8 mouse cellular contexts compared by ENCODE assay signal in the genomic region with DNA sequence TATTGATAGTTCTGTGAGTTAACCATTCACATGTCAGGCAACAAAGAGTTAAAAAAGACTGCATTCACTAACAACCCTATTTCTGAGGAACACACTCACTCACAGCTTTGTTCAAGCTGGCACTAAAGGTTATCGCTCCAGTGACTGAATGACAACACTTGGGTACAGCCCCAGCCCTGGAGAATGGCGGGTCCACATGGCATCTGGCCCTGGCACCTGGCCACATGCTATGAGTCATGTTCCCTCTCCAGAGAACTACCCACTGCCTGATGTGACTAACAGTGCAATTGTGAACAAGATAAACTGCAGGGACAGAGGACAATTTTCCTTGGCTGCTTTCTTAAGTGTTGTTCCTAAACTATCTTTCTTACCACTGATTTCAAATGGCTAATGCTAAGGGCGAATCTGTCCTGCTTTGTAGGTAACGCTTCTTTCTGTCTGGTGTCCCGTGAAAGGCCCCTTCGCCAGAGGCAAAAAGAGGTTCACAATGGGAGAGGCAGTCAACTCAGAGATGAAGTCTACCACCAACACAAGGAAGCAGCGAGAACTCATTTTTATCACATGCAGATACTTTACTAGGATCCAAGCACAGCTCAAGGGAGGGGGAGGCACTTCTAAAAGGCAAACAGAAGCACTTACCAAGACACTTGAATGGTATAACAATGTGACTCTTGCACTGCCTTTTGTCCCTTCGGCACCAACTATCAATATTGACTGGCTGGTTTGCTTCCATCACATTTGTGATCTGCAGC. TPM values are rescaled to one million over a fixed set of nuclear protein-coding genes. Genes with fewer than 3 reads are reported as not detected.
DNase-seq lines count a peak whose midpoint lies in the region; ATAC-seq and TF ChIP-seq lines count a peak whose summit lies in the region.

No protein-coding gene starts in this region.

- peak; percentile 77 for TF ChIP-seq EP300 in heart, adult 2 months (IDR thresholded peaks at IDR 0.05; ENCODE audit: insufficient read depth, low read depth, low read length)
- no peak for TF ChIP-seq EP300 in liver, postnatal 0 days (IDR thresholded peaks at IDR 0.05; ENCODE audit: low read depth)

- peaks cover 4% of the 10 kb centered on the region for H3K79me2 ChIP-seq in heart, adult 2 months (replicated peaks; ENCODE audit: control insufficient read depth, insufficient read depth, low read length)

- intact Hi-C loops in heart, adult 2 months (cut with DNase I): loop anchor here (5.0 kb wide), 1 partner anchor 36 kb away; a partner anchor contains a TSS

- TF ChIP-seq POLR2A in heart, adult 2 months (IDR thresholded peaks at IDR 0.05; ENCODE audit: insufficient read depth, low read depth, low read length): no peak

- H3K36me3 ChIP-seq in neural tube, embryonic 13.5 days: peaks cover 25% of the 10 kb centered on the region
- H3K36me3 ChIP-seq in heart, adult 2 months (ENCODE audit: control insufficient read depth, insufficient read depth, low read length): peaks cover 21% of the 10 kb centered on the region
- H3K36me3 ChIP-seq in kidney, embryonic 16.5 days (ENCODE audit: insufficient read depth, low read length): peaks cover 10% of the 10 kb centered on the region
- H3K36me3 ChIP-seq in liver, postnatal 0 days (replicated peaks; ENCODE audit: insufficient read depth, low read length): peaks cover 16% of the 10 kb centered on the region

- no peak overlapping the region for H3K4me3 ChIP-seq in neural tube, embryonic 13.5 days
- H3K4me3 ChIP-seq in heart, adult 2 months: no peak overlapping the region
- H3K4me3 ChIP-seq in kidney, embryonic 16.5 days (ENCODE audit: low read length): no peak overlapping the region
- no peak overlapping the region for H3K4me3 ChIP-seq in liver, postnatal 0 days (ENCODE audit: low read depth, low read length)

- peak overlapping the region; percentile 59 for H3K27ac ChIP-seq in neural tube, embryonic 13.5 days (replicated peaks)
- peak overlapping the region; percentile 61 for H3K27ac ChIP-seq in heart, adult 2 months
- no peak overlapping the region for H3K27ac ChIP-seq in kidney, embryonic 16.5 days (ENCODE audit: low read length)
- peak overlapping the region; percentile 55 for H3K27ac ChIP-seq in liver, postnatal 0 days (ENCODE audit: low read depth)

- H3K9ac ChIP-seq in neural tube, embryonic 13.5 days: no peak overlapping the region
- H3K9ac ChIP-seq in heart, adult 2 months (ENCODE audit: low read depth, low read length): no peak overlapping the region
- no peak overlapping the region for H3K9ac ChIP-seq in kidney, embryonic 16.5 days (replicated peaks; ENCODE audit: low read length)
- no peak overlapping the region for H3K9ac ChIP-seq in liver, postnatal 0 days (replicated peaks)

- H3K4me2 ChIP-seq in neural tube, embryonic 13.5 days: no peak overlapping the region
- H3K4me2 ChIP-seq in kidney, embryonic 16.5 days (replicated peaks; ENCODE audit: low read depth, low read length): no peak overlapping the region
- H3K4me2 ChIP-seq in liver, postnatal 0 days (ENCODE audit: low read depth, low read length): no peak overlapping the region

- 66% methylated on average over 8 of the region's 8 CpGs for WGBS in neural tube, embryonic 13.5 days
- 32% methylated on average over 8 of the region's 8 CpGs for WGBS in heart, adult 2 months
- 82% methylated on average over 8 of the region's 8 CpGs for WGBS in kidney, embryonic 16.5 days
- WGBS in liver, postnatal 0 days (ENCODE audit: insufficient replicate concordance): 78% methylated on average over 8 of the region's 8 CpGs

- ATAC-seq in neural tube, embryonic 13.5 days (ENCODE audit: low read depth): peak; percentile 83
- ATAC-seq in kidney, embryonic 16.5 days (ENCODE audit: low FRiP score, low TSS enrichment): peak; percentile 63; the same call in 1 of the 2 replicates
- ATAC-seq in liver, postnatal 0 days: peak; percentile 98

- H3K27me3 ChIP-seq in neural tube, embryonic 13.5 days: no peaks in the 10 kb centered on the region
- H3K27me3 ChIP-seq in heart, adult 2 months (ENCODE audit: control insufficient read depth, insufficient read depth, low read length): no peaks in the 10 kb centered on the region
- H3K27me3 ChIP-seq in kidney, embryonic 16.5 days (ENCODE audit: insufficient read depth, low read length): no peaks in the 10 kb centered on the region
- no peaks in the 10 kb centered on the region for H3K27me3 ChIP-seq in liver, postnatal 0 days (ENCODE audit: insufficient read depth, low read length)

- peaks cover 37% of the 10 kb centered on the region for H3K4me1 ChIP-seq in neural tube, embryonic 13.5 days (replicated peaks)
- H3K4me1 ChIP-seq in heart, adult 2 months (ENCODE audit: control insufficient read depth, insufficient read depth, low read length): peaks cover 25% of the 10 kb centered on the region
- peaks cover 4% of the 10 kb centered on the region; the same call in 1 of the 2 replicates for H3K4me1 ChIP-seq in kidney, embryonic 16.5 days (ENCODE audit: insufficient read depth, low read length)
- H3K4me1 ChIP-seq in liver, postnatal 0 days (ENCODE audit: insufficient read depth): peaks cover 9% of the 10 kb centered on the region

- H3K9me3 ChIP-seq in neural tube, embryonic 13.5 days: no peaks in the 10 kb centered on the region
- no peaks in the 10 kb centered on the region for H3K9me3 ChIP-seq in kidney, embryonic 16.5 days (ENCODE audit: low read length)
- H3K9me3 ChIP-seq in liver, postnatal 0 days (ENCODE audit: low read length): no peaks in the 10 kb centered on the region

- TF ChIP-seq CTCF in heart, adult 2 months (IDR thresholded peaks at IDR 0.05): no peak
- TF ChIP-seq CTCF in liver, postnatal 0 days (IDR thresholded peaks at IDR 0.05; ENCODE audit: low read depth): no peak

- no peak for DNase-seq in neural tube, embryonic 10.5 days (ENCODE audit: extremely low spot score, low spot score)
- DNase-seq in cerebellum, postnatal 36 days: peak; percentile 83 to 84
- DNase-seq in heart, adult 2 months: peak; percentile 85 to 91
- peak; percentile 84 for DNase-seq in liver, postnatal 0 days
- DNase-seq in right cerebral cortex, postnatal 14 days: peak; percentile 79
- no peak for DNase-seq in thymus, postnatal 14 days

RNA-seq across cellular contexts. Expression of a gene that starts 35.1 kb away (rescaled TPM):
- polyA plus RNA-seq in neural tube, embryonic 13.5 days (2015; fragmentation: Nextera tagmentation; extraction: Ambion mirVana): 370 and 394 TPM in 2 replicates
- total RNA-seq in heart, adult 2 months (2021): 100 to 1,000 TPM; 285 to 294 TPM
- polyA plus RNA-seq in heart, adult 2 months (2012; rRNA removed): 413 and 640 TPM in 2 replicates
- 405 and 416 TPM in 2 replicates for polyA plus RNA-seq in kidney, embryonic 16.5 days (2015; fragmentation: Nextera tagmentation; extraction: Ambion mirVana)
- 167 and 178 TPM in 2 replicates for polyA plus RNA-seq in liver, postnatal 0 days (2015; fragmentation: Nextera tagmentation; extraction: Ambion mirVana)

RNA-seq across cellular contexts. Expression of a gene that starts 44.9 kb away (rescaled TPM):
- polyA plus RNA-seq in neural tube, embryonic 13.5 days (2015; fragmentation: Nextera tagmentation; extraction: Ambion mirVana): 0.39 and 0.63 TPM in 2 replicates
- under 1 TPM; 0.25 to 0.55 TPM for total RNA-seq in heart, adult 2 months (2021)
- polyA plus RNA-seq in heart, adult 2 months (2012; rRNA removed): 0.18 and 1.2 TPM in 2 replicates
- 46.7 and 48.3 TPM in 2 replicates for polyA plus RNA-seq in kidney, embryonic 16.5 days (2015; fragmentation: Nextera tagmentation; extraction: Ambion mirVana)
- polyA plus RNA-seq in liver, postnatal 0 days (2015; fragmentation: Nextera tagmentation; extraction: Ambion mirVana): 0.69 and 0.99 TPM in 2 replicates

Comparison
In these comparisons a context has a peak if more than half of its experiments do, and no peak if none do; other contexts are left out.
1. DNase-seq: peak in cerebellum, postnatal 36 days (2 of 2), heart, adult 2 months (2 of 2), liver, postnatal 0 days (single experiment) and right cerebral cortex, postnatal 14 days (single experiment); none in neural tube, embryonic 10.5 days (single experiment) and thymus, postnatal 14 days (single experiment).
2. RNA of a gene that starts 44.9 kb away (polyA plus RNA-seq): 46.7 to 48.3 TPM in kidney, embryonic 16.5 days; 0.18 to 1.2 TPM in heart, adult 2 months, 0.69 to 0.99 TPM in liver, postnatal 0 days and 0.39 to 0.63 TPM in neural tube, embryonic 13.5 days; every median in the first group is over 10 times any median in the second.
3. Peak in every context shown above with its lines, with median percentiles within 50 percentile points of each other: ATAC-seq.